Mouse (Mus musculus) cerebellum, adult 2 months (tissue): Measurements from ENCODE around the gene B4galt2.

ENCODE experiments used
- CTCF ChIP-seq: fragments of 200-500 bp; IDR thresholded peaks from 2 replicates; pipeline ENCODE4 v1.5.1; 2011; ENCODE audit warnings: low read depth, mild to moderate bottlenecking, control low read depth, low read length, moderate library complexity, borderline replicate concordance; ENCODE audit not compliant: insufficient read depth
- POLR2A ChIP-seq: fragments of 200-500 bp; IDR thresholded peaks from 2 replicates; pipeline ENCODE4 v1.6.1; 2011; ENCODE audit warnings: low read length, control low read depth, borderline replicate concordance; ENCODE audit not compliant: insufficient read depth

GRCm38 (mm10) chr4:117885093-117885492 is 1.8 kb upstream of the B4galt2 start:
- TF ChIP-seq POLR2A: no peak
- no peak for TF ChIP-seq CTCF
